Mouse (Mus musculus) heart, postnatal 36 days (tissue): ENCODE data around the gene Tbc1d10c. TPM values are rescaled to one million over a fixed set of nuclear protein-coding genes. Genes with fewer than 3 reads are reported as not detected.

ENCODE experiments used
- DNase-seq, 2 experiments: peaks; one replicate each; pipeline ENCODE4 v3.0.0; 2021 to 2022
- intact Hi-C: fragments of 180-260 bp; cut with DNase I; formaldehyde crosslinking; loops from one replicate; pipeline ENCODE4 v1.15.1; 2025
- total RNA-seq, 2 experiments: library from RNA; stranded (reverse); gene quantifications; 2 replicates each; pipeline ENCODE4 v1.2.3; 2021

Tbc1d10c gene
- total RNA-seq, 2 experiments from 2014 or later: 6.6 to 11.1 TPM

- intact Hi-C loops: no loop called here
- no peak for DNase-seq
These were observed 24.2 kb downstream of the Tbc1d10c start for GRCm38 (mm10) chr19:4166678-4167476.

DNA sequence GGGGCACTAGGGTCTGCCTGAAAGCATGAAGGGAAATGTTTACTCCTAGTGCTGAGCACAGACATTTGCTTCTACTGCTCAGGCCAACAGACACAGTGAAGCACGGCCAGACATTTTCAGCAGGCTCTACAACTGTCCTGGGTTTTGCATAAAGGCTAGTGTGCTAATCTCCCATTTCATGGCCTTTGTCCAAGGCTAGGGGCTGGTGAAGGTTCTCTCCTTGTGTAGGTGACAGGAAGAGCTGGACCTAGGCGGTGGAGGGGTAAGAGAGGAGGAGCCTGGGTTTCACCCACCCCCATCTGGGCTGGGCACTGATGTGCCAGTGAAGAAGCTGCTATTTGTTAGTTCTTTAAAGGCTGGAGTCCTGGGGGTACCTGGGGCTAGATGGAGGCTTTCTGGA lies 26.4 kb downstream of the Tbc1d10c start:
- DNase-seq: no peak
- intact Hi-C loops: no loop called here

- intact Hi-C loops: no loop called here
- no peak for DNase-seq
These were observed 27.0 kb downstream of the Tbc1d10c start for GRCm38 (mm10) chr19:4164100-4164499.

DNA sequence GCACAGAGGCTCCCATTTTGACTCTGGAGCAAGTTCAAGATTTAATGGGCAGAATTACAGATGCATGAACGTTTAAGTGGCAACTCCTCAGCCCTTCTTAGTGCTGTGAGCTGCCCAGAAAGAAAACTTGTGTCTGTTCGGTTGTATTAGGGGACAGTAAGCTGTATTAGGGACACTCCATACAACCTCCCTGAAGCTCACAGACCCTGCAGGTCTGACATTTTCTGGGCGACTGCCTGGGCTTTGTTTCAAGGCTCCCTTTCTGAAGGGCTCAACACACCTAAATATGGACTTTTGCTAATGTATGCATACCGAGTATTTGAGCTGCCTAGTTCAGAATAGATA lies 27.6 kb downstream of the Tbc1d10c start:
- intact Hi-C loops: loop anchor here (2.0 kb wide), 1 partner anchor 37 kb away; no protein-coding TSS in a partner anchor

GRCm38 (mm10) chr19:4162646-4163542 lies 28.2 kb downstream of the Tbc1d10c start, which contains the start of gene Rps6kb2:
Rps6kb2 (minus strand) TSS chr19:4163354.
- peak; percentile 95 to 97 for DNase-seq
- intact Hi-C loops: loop anchor here (2.0 kb wide), 1 partner anchor 36 kb away; no protein-coding TSS in a partner anchor

More for the DNA sequence above, 27.6 kb downstream of the Tbc1d10c start:
- no peak for DNase-seq

GRCm38 (mm10) chr19:4159049-4159448 lies 32.0 kb downstream of the Tbc1d10c start:
- no peak for DNase-seq
- intact Hi-C loops: no loop called here

GRCm38 (mm10) chr19:4156771-4157170 lies 34.3 kb downstream of the Tbc1d10c start:
- intact Hi-C loops: no loop called here
- DNase-seq: no peak

DNA sequence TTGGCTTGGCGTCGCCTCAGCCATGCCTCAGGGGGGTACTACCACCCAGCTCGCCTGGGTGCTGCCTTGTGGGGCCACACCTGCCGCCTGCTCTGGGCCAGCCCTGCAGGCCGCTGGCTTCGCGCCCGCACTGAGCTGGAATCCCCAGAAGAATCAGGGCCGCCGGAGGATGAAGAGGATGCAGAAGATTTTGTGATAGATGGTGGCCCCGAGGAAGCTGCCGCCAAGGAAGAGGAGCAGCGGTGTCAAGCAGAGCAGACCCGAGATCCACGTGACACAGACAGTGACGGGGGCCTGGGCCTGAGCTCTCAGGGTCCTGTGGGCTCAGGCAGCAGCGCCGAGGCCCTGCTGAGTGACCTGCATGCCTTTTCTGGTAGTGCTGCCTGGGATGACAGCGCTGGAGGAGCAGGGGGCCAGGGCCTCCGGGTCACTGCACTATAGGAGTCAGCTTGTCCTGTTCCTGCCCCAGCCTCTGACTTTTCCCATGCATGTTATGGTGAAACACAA lies 35.0 kb downstream of the Tbc1d10c start:
- intact Hi-C loops: no loop called here
- DNase-seq: no peak

DNA sequence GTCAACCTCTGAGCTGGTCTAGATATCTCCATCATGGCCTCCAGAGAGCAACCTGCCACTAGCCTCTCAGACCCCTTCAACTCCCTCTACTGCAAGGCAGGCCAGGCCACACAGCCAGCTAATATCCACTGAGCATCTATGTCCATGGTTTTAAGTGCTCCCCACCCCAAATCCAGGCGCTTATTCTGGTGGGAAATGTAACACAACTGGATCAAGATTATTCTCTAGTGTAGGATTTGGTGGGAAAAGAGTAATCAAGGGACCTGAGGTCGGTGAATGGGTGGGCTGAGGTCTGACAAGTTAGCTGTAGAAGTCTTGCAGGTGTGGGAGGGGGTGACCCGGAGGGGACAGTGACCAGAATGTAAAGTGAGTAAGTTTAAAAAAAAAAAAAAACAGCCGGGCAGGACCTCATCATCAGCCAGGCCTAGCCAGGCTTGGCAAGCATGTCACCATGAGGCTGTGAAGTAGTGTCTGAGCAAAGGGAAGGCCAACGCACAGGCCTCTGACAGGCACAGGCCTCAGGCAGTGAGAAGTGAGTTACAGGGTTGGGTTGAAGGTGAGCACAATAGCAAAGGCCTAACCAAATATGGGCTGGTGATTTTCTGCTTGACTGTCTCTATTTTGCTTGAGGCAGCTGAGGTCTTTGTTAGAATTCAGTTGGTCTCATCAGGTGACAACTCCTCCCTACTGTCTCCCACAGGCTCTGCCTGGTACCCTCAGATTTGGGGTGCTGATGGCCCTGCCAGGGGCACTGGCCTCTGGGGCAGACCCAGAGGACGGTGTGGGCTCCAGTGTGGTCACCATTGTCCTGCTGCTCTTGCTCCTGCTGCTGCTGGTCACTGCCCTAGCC lies 35.6 kb downstream of the Tbc1d10c start:
- intact Hi-C loops: no loop called here
- no peak for DNase-seq

DNA sequence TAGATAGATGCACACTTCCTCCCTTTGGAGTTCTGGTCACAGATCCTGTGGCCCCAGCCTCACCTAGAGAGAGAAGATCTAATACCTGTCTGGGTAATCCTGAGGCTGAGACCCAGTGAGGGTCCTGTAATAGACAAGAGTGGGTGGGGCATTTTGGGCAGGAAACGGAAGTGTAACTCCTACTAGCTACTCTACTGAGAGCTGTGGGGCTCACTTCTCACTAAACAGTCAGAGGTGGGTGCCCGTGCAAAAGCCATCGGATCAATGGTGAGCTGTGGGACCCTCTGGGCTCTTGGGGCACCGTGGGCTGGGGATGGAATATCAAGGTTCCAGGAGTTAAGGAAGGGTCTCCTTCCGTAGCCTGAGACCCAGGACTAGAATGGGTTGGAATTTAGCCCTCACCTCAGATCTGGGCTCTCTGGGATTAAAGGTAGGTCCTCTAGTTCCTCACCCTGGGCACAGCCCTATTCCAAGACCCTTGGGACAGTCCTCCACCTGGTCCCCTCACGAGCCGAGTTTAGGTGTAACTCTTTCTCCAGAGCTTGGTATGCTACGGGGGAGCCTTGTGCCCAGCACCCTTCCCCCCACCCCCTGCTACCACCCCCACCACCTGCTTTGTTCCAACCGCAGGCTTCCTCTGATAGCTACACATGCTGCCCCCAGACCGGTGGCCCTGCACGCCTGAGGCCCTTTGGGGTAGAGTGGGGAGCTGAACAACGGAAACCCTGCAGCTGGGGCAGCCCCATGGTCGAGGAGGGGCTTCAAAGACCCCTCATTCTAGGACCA lies 36.5 kb downstream of the Tbc1d10c start:
- intact Hi-C loops: no loop called here
- no peak for DNase-seq

DNA sequence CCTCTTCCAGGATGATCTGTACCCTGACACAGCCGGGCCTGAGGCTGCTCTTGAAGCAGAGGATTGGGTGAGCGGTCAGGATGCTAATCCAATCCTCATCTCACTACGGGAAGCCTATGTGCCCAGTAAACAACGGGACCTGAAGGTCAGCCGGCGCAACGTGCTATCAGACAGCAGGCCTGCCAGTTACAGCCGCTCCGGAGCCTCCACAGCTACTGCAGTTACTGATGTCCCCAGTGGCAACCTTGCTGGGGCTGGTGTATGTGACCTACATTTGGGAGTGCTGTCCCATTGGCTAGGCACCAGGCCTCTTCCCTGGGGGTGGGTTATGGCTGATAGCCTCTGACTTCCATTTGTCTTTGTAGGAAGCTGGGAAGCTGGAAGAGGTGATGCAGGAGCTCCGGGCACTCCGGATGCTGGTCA lies 37.8 kb downstream of the Tbc1d10c start, which contains the start of gene Ptprcap:
Ptprcap (plus strand) TSS at position 373 of the 423 bp plus-strand sequence.
- no peak for DNase-seq
- intact Hi-C loops: no loop called here

DNA sequence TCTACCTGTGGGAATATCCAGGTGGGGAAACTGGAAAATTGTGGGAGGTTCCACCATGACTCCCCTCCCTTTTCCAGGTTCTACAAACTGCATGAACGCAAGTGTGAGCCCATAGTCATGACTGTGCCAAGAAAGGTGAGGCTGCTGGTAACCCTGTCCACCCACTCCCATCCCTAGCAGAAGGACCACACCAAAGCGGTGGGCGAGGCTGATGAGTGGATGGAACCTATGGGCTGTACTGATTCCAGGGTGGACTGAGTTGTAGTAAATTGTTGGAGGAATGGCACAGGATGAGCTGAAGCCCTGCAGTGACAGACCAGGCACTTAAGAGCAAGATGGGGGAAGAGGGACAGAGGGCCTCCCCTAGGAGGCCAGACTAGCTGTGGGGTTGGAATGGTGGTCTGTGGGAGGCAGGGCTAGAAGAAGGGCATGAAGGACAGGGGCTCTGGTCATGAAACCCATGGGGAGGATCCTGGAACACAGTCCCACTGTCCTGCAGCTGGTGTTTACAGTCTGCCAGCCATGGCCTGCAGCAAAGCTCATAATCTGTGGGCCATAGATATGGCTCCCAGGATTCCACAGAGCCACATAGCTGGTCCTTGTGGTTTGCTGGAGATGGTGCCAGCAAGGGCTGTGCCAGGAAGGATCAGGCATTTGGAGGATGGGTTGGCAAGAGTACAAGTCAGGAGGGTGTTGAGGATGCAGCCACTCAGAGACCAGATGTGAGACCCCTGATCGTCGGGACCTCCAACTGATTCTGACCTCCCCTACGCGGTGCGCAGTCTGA lies 38.4 kb downstream of the Tbc1d10c start:
- no peak for DNase-seq
- intact Hi-C loops: no loop called here

GRCm38 (mm10) chr19:4151898-4152297 lies 39.2 kb downstream of the Tbc1d10c start:
- intact Hi-C loops: no loop called here
- DNase-seq: no peak

DNA sequence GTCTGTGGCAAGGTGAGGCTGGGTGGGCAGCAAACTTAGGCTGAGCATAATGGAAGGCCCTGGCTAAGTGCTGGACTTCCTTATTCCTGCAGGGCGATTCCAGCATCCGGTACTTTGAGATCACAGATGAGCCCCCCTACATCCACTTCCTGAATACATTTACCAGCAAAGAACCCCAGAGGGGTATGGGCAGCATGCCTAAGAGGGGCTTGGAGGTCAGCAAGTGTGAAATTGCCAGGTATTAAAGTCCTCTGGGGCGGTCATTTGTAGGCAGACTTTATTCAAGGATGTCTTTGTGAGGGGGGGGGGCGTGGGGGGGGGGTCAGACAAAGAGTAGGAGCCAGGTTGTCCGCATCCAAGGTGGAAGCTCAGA lies 39.6 kb downstream of the Tbc1d10c start:
- intact Hi-C loops: no loop called here
- no peak for DNase-seq

DNA sequence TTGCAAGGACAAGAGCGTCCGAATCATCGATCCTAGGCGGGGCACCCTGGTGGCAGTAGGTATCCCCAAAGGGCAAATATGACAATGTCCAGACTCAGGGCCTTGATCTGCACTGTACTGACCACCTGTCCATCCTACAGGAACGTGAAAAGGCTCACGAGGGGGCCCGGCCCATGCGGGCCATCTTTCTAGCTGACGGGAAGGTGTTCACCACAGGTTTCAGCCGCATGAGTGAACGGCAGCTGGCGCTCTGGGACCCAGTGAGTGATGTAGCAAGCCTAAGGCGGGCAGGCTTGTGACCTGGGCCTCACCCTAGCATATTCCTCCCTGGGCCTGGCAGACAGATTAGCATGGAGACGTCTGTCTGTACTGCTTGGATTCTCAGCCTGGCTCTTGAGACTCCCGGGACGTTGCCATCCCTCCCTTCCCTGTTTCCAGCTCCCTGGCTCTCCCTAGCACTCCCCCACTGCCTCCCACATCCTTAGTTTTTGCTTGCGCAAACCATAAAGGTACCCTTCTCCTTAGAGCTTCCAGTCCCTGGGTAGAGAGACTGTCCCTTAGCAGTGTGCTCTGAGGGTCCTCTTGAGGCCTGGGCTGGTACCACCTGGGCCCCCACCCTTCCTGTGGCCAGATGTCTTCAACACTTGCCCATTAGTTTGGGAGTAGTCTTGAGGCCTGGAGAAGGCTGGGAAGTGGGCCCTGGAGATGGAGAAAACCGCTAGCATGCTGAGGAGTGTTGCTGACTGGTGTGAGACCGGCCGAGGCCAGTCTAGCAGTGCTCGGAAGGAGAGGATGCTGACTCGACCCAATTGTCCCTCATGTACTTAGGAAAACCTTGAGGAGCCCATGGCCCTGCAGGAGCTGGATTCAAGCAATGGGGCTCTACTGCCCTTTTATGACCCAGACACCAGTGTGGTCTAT lies 40.3 kb downstream of the Tbc1d10c start:
- intact Hi-C loops: no loop called here
- DNase-seq: no peak

DNA sequence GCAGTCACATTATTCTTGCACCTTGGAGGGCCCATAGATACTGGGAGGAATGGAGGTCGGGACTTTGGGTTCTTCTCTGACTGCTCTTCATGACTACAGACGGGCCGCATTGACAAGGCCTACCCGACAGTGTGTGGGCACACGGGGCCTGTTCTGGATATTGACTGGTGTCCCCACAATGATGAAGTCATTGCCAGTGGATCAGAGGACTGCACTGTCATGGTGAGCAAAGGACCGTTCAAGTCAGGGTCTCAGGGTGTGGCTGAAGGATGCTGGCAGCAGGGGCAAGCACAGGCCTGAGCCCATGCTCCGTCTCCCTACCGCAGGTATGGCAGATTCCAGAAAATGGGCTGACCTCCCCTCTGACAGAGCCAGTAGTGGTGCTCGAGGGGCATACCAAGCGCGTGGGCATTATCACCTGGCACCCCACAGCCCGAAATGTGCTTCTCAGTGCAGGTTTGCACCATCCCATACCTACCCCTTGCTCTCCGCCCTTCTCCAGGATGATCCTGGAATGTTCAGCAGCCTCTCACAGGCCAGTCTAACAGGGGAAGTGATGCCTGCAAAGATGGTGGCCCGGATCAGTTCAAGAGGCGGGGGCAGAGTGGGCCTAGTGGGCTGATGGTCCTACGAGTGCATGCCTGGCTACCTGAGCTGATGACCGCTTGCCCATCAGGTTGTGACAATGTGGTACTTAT lies 41.2 kb downstream of the Tbc1d10c start:
- DNase-seq: no peak
- intact Hi-C loops: loop anchor here (1.0 kb wide), 1 partner anchor 42 kb away; the partner anchor contains the start of gene Ppp1ca

DNA sequence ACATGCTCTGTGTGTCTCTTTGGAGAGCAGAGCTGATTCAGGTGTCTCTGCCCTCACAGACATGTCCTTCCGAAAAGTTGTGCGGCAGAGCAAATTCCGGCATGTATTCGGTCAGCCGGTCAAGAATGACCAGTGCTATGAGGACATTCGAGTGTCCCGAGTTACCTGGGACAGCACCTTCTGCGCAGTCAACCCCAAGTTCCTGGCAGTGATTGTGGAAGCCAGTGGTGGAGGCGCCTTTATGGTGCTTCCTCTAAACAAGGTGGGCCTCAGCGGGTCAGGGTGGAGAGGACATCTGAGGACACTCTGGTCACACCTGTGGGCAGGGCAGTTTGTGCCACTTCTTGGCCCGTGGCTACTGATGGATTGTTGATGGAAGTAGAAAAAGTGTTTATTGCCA lies 41.8 kb downstream of the Tbc1d10c start:
- DNase-seq: no peak
- intact Hi-C loops: loop anchor here (1.0 kb wide), 1 partner anchor 43 kb away; the partner anchor contains the start of gene Ppp1ca
